Mouse (Mus musculus) hematopoietic stem cell, adult 5-6 weeks (primary cell): ENCODE measurements at regions not wholly inside any gene's neighbourhood (a gene's known extent, or its start where the extent isn't known, plus 50 kb on each side); places are given as distances from the start of the nearest gene placed in this dataset.
A peak's percentile ranks its signal among the peaks of the same experiment; 100 is the strongest.

Source experiments
- ATAC-seq, 2 experiments: fragments of 125-278 bp in 1 of 2; replicated peaks in 1 of 2; 2 replicates each; pipeline ENCODE4 v1.8.0; 2016 to 2017; ENCODE audit warnings: inconsistent platforms in 2 of 2, mild to moderate bottlenecking in 2 of 2, moderate number of reproducible peaks in 2 of 2, low read depth in 1 of 2, moderate TSS enrichment in 1 of 2; ENCODE audit not compliant: low FRiP score in 2 of 2, poor library complexity in 2 of 2, severe bottlenecking in 2 of 2, insufficient read depth in 1 of 2, low TSS enrichment in 1 of 2

DNA sequence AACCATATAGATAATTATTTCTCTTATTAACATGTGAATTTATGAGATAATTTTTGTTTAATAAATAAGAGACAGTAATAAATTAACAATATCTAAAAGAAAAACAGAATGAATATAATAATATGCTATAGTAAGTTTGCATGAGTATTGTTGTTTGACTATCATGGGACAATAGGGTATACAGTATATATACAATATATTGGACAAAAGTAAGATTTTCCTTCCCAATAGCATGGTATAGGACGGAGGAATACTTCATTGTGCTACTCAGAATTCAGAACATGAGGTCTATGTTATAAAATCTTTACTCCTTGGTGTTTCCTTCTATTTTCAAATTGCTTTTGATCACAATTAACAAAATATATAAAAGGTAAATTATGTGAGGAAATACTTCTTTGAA is 771.0 kb upstream of the Pcdh20 start:
- ATAC-seq: no peak

GRCm38 (mm10) chr14:89236501-89236900 is 765.3 kb upstream of the Pcdh20 start:
- no peak for ATAC-seq

DNA sequence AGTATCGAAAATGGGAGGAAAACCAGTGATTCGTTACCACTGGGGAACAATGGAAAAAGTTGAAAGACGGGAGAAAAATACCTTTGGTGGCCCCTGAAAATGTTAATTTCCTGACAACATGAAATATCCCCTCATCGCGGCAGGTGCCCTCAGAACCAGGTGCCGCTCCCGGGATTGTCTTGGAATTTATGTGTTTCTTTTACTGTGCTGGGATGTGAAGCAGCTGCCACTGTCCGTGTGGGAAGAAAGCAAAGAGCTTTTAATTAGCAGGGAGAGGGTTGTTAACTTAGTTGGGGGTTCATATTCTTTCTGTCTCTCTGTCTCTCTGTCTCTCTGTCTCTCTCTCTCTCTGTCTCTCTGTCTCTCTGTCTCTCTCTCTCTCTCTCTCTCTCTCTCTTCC is 759.3 kb upstream of the Pcdh20 start:
- ATAC-seq: no peak

- no peak for ATAC-seq
Measured at GRCm38 (mm10) chr14:89217390-89217789, 746.2 kb upstream of the Pcdh20 start.

DNA sequence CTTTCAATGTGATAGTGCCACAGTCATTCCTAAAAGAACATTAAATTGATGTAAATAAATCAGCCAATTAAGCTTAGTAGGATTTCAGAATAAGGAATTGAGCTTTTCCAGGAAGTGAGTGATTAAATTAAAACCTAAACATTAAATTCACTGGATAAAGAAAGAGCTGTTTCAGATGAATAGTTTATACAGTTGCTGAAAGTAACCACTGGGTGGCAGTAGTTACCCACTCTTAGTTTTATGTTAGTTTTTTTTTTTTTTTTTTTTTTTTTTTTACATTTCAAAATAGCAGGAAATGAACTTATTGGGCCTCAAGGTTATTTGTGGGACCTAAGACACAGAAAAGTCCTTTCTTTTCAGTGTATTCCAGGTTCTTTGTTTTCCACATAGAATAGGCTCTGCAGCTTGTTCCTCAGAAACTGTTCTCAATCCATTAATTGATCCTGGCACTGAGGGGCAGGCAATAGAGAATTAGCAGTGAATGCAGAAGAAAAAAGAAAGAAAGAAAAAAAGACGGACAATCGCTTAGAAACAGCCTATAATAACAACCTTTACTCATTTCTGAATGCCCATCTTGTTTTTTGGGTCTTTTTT is 710.3 kb upstream of the Pcdh20 start:
- ATAC-seq: peak in 1 of 2 experiments; percentile 65; a peak in 1 of 4 replicates

- ATAC-seq: no peak
Measured at GRCm38 (mm10) chr14:89142994-89143686, 671.9 kb upstream of the Pcdh20 start.

DNA sequence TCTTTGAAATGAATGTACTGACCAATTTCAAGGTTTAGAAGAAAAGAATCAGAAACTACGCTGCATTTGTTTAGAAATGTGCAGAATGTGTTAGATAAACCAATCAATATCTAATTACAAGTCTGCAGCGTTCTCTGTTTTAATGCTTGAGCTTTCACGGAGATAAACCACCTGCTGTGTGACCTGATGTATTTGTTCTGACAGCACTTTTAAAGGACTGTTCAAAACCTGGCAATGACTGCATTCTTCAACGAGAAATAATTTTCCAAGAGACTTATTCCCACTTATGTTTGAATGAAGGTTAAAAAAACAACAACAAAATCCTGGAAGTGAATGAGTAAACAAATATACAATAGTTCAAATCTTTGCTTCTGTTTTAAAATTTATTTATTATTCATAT is 628.1 kb upstream of the Pcdh20 start:
- ATAC-seq: no peak

DNA sequence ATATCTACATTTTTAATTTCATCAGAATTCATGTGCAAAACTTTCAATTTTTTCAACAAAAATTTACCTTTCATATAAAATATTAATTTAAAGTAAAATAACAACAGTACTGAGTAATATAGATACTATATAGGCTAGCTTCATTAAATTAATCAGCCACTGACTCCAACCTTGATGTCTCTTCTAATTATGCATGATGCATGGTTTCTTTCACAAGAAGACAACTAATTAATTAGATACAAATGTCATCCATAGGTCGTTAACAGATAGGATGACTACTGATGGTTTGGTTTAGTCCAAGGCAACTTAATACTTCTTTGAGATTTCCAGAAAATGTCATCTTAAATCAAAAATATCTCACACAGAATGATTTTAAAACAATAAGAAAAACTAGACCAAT is 618.5 kb upstream of the Pcdh20 start:
- ATAC-seq: no peak

DNA sequence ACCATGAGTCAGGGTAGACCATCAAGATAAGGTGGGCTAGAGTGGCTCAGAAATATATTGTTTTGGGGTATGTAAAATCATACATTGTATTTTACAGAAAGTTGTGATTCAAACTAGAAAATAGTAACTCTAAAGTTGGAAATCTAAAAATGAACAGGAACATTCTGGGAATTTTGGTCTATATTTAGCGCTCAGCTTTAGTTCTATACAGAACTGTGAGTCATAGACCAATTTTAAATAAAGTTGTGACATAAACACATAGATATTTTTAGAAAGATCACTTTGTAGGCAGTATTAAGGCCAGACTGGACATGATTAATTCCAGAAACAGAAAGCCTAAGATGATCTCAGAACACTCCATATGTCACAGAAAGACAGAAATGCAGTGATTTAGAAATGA is 604.8 kb upstream of the Pcdh20 start:
- no peak for ATAC-seq

GRCm38 (mm10) chr14:89063971-89064370 is 592.8 kb upstream of the Pcdh20 start:
- ATAC-seq: no peak

- no peak for ATAC-seq
Measured at GRCm38 (mm10) chr14:89062583-89063436, 591.6 kb upstream of the Pcdh20 start.

GRCm38 (mm10) chr14:89061319-89061718 is 590.1 kb upstream of the Pcdh20 start:
- no peak for ATAC-seq

- ATAC-seq: no peak
Measured at GRCm38 (mm10) chr14:89034390-89034789, 563.2 kb upstream of the Pcdh20 start.

DNA sequence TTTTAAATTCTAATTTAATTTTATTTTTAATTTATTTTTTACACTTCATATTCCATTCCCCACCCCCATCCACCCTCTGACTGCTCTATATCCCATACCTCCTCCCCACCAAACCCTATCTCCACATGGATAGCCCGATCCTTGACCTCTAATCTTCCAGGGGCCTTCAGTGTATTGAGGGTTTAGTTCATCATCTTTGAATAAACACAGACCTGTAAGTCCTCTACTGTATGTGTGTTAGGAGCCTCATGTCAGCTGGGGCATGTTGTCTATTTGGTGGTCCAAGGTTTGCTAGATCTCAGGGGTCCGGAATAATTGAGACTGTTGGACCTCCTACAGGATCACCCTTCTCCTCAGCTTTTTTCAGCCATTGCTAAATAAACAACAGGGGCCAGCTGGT is 540.2 kb upstream of the Pcdh20 start:
- ATAC-seq: no peak

GRCm38 (mm10) chr14:89009648-89010047 is 538.5 kb upstream of the Pcdh20 start:
- no peak for ATAC-seq

DNA sequence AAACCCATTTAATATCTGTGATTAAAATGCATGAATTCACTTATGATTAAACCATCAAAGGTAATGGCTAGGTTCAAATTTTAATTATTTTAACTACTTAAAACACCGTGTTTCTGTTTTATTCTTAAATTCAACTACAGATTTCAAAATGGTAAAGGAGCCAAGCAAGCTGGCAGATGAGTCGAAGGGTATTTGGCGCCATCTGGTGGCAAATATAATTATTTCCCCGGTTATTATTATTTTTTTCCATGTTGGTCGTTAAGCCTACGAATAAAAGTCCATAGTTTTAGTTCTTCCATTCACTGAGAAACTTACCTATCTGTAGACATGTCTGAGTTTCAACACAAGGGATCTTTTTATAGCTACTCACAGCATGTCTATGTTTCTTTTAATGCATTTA is 510.7 kb upstream of the Pcdh20 start:
- no peak for ATAC-seq

- no peak for ATAC-seq
Measured at GRCm38 (mm10) chr14:88976007-88976406, 504.8 kb upstream of the Pcdh20 start.

- ATAC-seq: no peak
Measured at GRCm38 (mm10) chr14:88934569-88934968, 463.4 kb upstream of the Pcdh20 start.
